Mouse (Mus musculus): ENCODE results near the gene Cnih3. TPM values are rescaled to one million over a fixed set of nuclear protein-coding genes. Genes with fewer than 3 reads are reported as not detected.

Cnih3 gene
- polyA plus RNA-seq, 1 experiment from 2014 or later = 0.18 TPM

- 54% methylated on average over 11 of the region's 11 CpGs for WGBS
- Histone ChIP-seq H3K27me3 (ENCODE audit: control insufficient read depth, insufficient read depth, low read length) (no peaks in the 10 kb centered on the region), H3K4me1 (ENCODE audit: control insufficient read depth in 2 of 2, insufficient read depth in 2 of 2, low read length in 2 of 2) (peaks cover 25 to 33% of the 10 kb centered on the region in 2 experiments), H3K9ac (ENCODE audit: low read length) (no peak overlapping the region), H3K27ac (replicated peaks in 1 of 2; ENCODE audit: control insufficient read depth in 1 of 2, insufficient read depth in 1 of 2, low read depth in 2 of 2, low read length in 2 of 2) (no peak overlapping the region), H3K36me3 (ENCODE audit: control insufficient read depth, insufficient read depth, low read length) (no peaks in the 10 kb centered on the region), H3K4me3 (ENCODE audit: control insufficient read depth in 1 of 2, insufficient read depth in 1 of 2, low read depth in 1 of 2, low read length in 2 of 2) (no peak overlapping the region), H3K9me3 (ENCODE audit: control insufficient read depth, low read length) (no peaks in the 10 kb centered on the region), H3K4me2 (ENCODE audit: low read length) (no peak overlapping the region)
- no peak for ATAC-seq (ENCODE audit: insufficient number of reproducible peaks, insufficient read depth, low FRiP score, low read depth)
These were observed 67.7 kb downstream of the Cnih3 start for GRCm38 (mm10) chr1:181420080-181420536.

- Histone ChIP-seq H3K4me2 (ENCODE audit: low read length) (no peak overlapping the region), H3K36me3 (ENCODE audit: control insufficient read depth, insufficient read depth, low read length) (no peaks in the 10 kb centered on the region), H3K4me3 (ENCODE audit: control insufficient read depth in 1 of 2, insufficient read depth in 1 of 2, low read depth in 1 of 2, low read length in 2 of 2) (no peak overlapping the region), H3K27ac (replicated peaks in 1 of 2; ENCODE audit: control insufficient read depth in 1 of 2, insufficient read depth in 1 of 2, low read depth in 2 of 2, low read length in 2 of 2) (no peak overlapping the region), H3K27me3 (ENCODE audit: control insufficient read depth, insufficient read depth, low read length) (no peaks in the 10 kb centered on the region), H3K4me1 (ENCODE audit: control insufficient read depth in 2 of 2, insufficient read depth in 2 of 2, low read length in 2 of 2) (peaks cover 16 to 17% of the 10 kb centered on the region in 2 experiments), H3K9me3 (ENCODE audit: control insufficient read depth, low read length) (no peaks in the 10 kb centered on the region), H3K9ac (ENCODE audit: low read length) (no peak overlapping the region)
- WGBS = 57% methylated on average over 6 of the region's 6 CpGs
- no peak for ATAC-seq (ENCODE audit: insufficient number of reproducible peaks, insufficient read depth, low FRiP score, low read depth)
These were observed 70.4 kb downstream of the Cnih3 start for GRCm38 (mm10) chr1:181422796-181423195.

GRCm38 (mm10) chr1:181424922-181425321 is 72.5 kb downstream of the Cnih3 start:
- H3K4me1 ChIP-seq (ENCODE audit: control insufficient read depth in 2 of 2, insufficient read depth in 2 of 2, low read length in 2 of 2) = peaks cover 12% of the 10 kb centered on the region in 2 experiments

DNA sequence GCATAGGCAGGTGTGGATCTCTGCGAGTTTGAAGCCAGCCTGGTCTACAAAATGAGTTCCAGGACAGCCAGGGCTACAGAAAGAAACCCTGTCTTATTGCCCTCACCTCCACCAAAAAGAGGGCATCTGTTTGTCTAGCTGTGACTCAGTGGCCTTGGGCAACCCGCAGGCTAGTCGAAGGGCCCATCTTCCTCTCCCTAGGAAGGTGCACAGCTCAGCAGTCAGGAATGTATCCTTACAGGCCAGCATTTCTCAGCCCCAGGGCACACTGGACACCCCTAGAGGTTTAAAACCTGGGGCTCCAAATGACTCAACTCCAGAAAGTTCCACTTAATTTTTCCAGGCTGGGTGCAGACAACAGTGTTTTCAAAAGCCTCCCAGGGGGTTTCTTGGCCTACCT is 73.0 kb downstream of the Cnih3 start:
- H3K9ac ChIP-seq (ENCODE audit: low read length) = no peak overlapping the region
- H3K4me2 ChIP-seq (ENCODE audit: low read length) = no peak overlapping the region
- WGBS = 67% methylated on average over 3 of the region's 3 CpGs
- H3K27me3 ChIP-seq (ENCODE audit: control insufficient read depth, insufficient read depth, low read length) = no peaks in the 10 kb centered on the region
- no peak overlapping the region for H3K4me3 ChIP-seq (ENCODE audit: control insufficient read depth in 1 of 2, insufficient read depth in 1 of 2, low read depth in 1 of 2, low read length in 2 of 2)
- no peak for ATAC-seq (ENCODE audit: insufficient number of reproducible peaks, insufficient read depth, low FRiP score, low read depth)
- no peaks in the 10 kb centered on the region for H3K36me3 ChIP-seq (ENCODE audit: control insufficient read depth, insufficient read depth, low read length)
- H3K9me3 ChIP-seq (ENCODE audit: control insufficient read depth, low read length) = no peaks in the 10 kb centered on the region
- H3K27ac ChIP-seq (replicated peaks in 1 of 2; ENCODE audit: control insufficient read depth in 1 of 2, insufficient read depth in 1 of 2, low read depth in 2 of 2, low read length in 2 of 2) = no peak overlapping the region
- H3K4me1 ChIP-seq (ENCODE audit: control insufficient read depth in 2 of 2, insufficient read depth in 2 of 2, low read length in 2 of 2) = peaks cover 9 to 12% of the 10 kb centered on the region in 2 experiments

More at GRCm38 (mm10) chr1:181424922-181425321, 72.5 kb downstream of the Cnih3 start:
- Histone ChIP-seq H3K9ac (ENCODE audit: low read length) (no peak overlapping the region), H3K9me3 (ENCODE audit: control insufficient read depth, low read length) (no peaks in the 10 kb centered on the region), H3K4me2 (ENCODE audit: low read length) (no peak overlapping the region), H3K27ac (replicated peaks in 1 of 2; ENCODE audit: control insufficient read depth in 1 of 2, insufficient read depth in 1 of 2, low read depth in 2 of 2, low read length in 2 of 2) (no peak overlapping the region), H3K27me3 (ENCODE audit: control insufficient read depth, insufficient read depth, low read length) (no peaks in the 10 kb centered on the region), H3K4me3 (ENCODE audit: control insufficient read depth in 1 of 2, insufficient read depth in 1 of 2, low read depth in 1 of 2, low read length in 2 of 2) (no peak overlapping the region), H3K36me3 (ENCODE audit: control insufficient read depth, insufficient read depth, low read length) (no peaks in the 10 kb centered on the region)
- 91% methylated on average over 3 of the region's 3 CpGs for WGBS
- ATAC-seq (ENCODE audit: insufficient number of reproducible peaks, insufficient read depth, low FRiP score, low read depth) = no peak

DNA sequence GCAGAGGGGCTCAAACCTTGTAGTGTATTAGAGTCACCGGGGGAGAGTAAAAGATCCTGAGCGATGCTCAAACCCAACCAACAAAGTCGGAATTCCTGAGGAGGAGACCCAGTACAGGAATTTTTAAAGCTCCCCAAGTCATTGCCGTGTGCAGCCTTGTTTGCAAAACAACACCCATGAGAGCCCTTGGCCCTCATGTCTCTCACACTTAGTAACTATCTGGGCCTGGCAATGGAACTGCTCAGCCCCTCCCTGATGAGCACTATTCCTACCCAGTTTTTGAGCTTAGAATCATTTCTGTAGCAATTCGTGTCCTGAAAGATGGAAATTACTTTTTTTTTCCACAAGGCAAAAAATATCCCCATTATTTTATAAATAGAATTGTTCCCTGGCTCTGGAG is 74.0 kb downstream of the Cnih3 start:
- Histone ChIP-seq H3K36me3 (ENCODE audit: control insufficient read depth, insufficient read depth, low read length) (no peaks in the 10 kb centered on the region), H3K4me2 (ENCODE audit: low read length) (no peak overlapping the region), H3K9ac (ENCODE audit: low read length) (no peak overlapping the region), H3K27me3 (ENCODE audit: control insufficient read depth, insufficient read depth, low read length) (no peaks in the 10 kb centered on the region), H3K9me3 (ENCODE audit: control insufficient read depth, low read length) (no peaks in the 10 kb centered on the region), H3K4me3 (ENCODE audit: control insufficient read depth in 1 of 2, insufficient read depth in 1 of 2, low read depth in 1 of 2, low read length in 2 of 2) (no peak overlapping the region), H3K4me1 (ENCODE audit: control insufficient read depth in 2 of 2, insufficient read depth in 2 of 2, low read length in 2 of 2) (peaks cover 7 to 9% of the 10 kb centered on the region in 2 experiments; a peak in 3 of 4 replicates), H3K27ac (replicated peaks in 1 of 2; ENCODE audit: control insufficient read depth in 1 of 2, insufficient read depth in 1 of 2, low read depth in 2 of 2, low read length in 2 of 2) (no peak overlapping the region)
- 80% methylated on average over 5 of the region's 5 CpGs for WGBS
- ATAC-seq (ENCODE audit: insufficient number of reproducible peaks, insufficient read depth, low FRiP score, low read depth) = no peak

DNA sequence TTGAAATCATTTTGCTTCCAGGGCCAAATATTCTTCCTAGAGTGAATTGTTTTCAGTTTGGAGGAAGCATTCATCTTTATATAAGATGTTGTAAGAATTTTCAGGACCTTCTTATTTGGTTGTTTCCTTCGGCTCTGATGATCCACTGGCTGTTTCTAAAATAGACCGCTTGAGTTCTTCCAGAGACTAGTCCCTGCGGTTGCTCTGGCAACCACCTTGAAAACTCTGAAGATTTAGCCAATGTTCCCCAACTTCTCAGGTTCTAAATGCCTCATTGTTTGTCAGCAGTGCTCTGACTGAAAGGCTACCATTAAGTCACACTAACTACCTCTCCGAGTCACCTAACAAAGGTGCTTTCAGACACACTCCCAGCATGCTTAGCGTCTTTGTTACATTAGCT is 80.8 kb downstream of the Cnih3 start:
- Histone ChIP-seq H3K9ac (ENCODE audit: low read length) (no peak overlapping the region), H3K9me3 (ENCODE audit: control insufficient read depth, low read length) (no peaks in the 10 kb centered on the region), H3K27me3 (ENCODE audit: control insufficient read depth, insufficient read depth, low read length) (no peaks in the 10 kb centered on the region), H3K4me1 (ENCODE audit: control insufficient read depth in 2 of 2, insufficient read depth in 2 of 2, low read length in 2 of 2) (peaks cover 0 to 3% of the 10 kb centered on the region in 2 experiments; a peak in 2 of 4 replicates), H3K27ac (replicated peaks in 1 of 2; ENCODE audit: control insufficient read depth in 1 of 2, insufficient read depth in 1 of 2, low read depth in 2 of 2, low read length in 2 of 2) (no peak overlapping the region), H3K4me2 (ENCODE audit: low read length) (no peak overlapping the region), H3K36me3 (ENCODE audit: control insufficient read depth, insufficient read depth, low read length) (no peaks in the 10 kb centered on the region), H3K4me3 (ENCODE audit: control insufficient read depth in 1 of 2, insufficient read depth in 1 of 2, low read depth in 1 of 2, low read length in 2 of 2) (no peak overlapping the region)
- ATAC-seq (ENCODE audit: insufficient number of reproducible peaks, insufficient read depth, low FRiP score, low read depth) = no peak
- 84% methylated on average over 5 of the region's 5 CpGs for WGBS

GRCm38 (mm10) chr1:181435414-181435813 is 83.0 kb downstream of the Cnih3 start:
- Histone ChIP-seq H3K27me3 (ENCODE audit: control insufficient read depth, insufficient read depth, low read length) (no peaks in the 10 kb centered on the region), H3K9ac (ENCODE audit: low read length) (no peak overlapping the region), H3K9me3 (ENCODE audit: control insufficient read depth, low read length) (no peaks in the 10 kb centered on the region), H3K4me1 (ENCODE audit: control insufficient read depth in 2 of 2, insufficient read depth in 2 of 2, low read length in 2 of 2) (peaks cover 1 to 3% of the 10 kb centered on the region in 2 experiments; a peak in 2 of 4 replicates), H3K4me3 (ENCODE audit: control insufficient read depth in 1 of 2, insufficient read depth in 1 of 2, low read depth in 1 of 2, low read length in 2 of 2) (no peak overlapping the region), H3K27ac (replicated peaks in 1 of 2; ENCODE audit: control insufficient read depth in 1 of 2, insufficient read depth in 1 of 2, low read depth in 2 of 2, low read length in 2 of 2) (no peak overlapping the region), H3K4me2 (ENCODE audit: low read length) (no peak overlapping the region), H3K36me3 (ENCODE audit: control insufficient read depth, insufficient read depth, low read length) (no peaks in the 10 kb centered on the region)
- ATAC-seq (ENCODE audit: insufficient number of reproducible peaks, insufficient read depth, low FRiP score, low read depth) = no peak
- 57% methylated on average over 5 of the region's 5 CpGs for WGBS

- Histone ChIP-seq H3K36me3 (ENCODE audit: control insufficient read depth, insufficient read depth, low read length) (no peaks in the 10 kb centered on the region), H3K9me3 (ENCODE audit: control insufficient read depth, low read length) (no peaks in the 10 kb centered on the region), H3K4me3 (ENCODE audit: control insufficient read depth in 1 of 2, insufficient read depth in 1 of 2, low read depth in 1 of 2, low read length in 2 of 2) (no peak overlapping the region), H3K27ac (replicated peaks in 1 of 2; ENCODE audit: control insufficient read depth in 1 of 2, insufficient read depth in 1 of 2, low read depth in 2 of 2, low read length in 2 of 2) (peak overlapping the region; percentile 18 to 58; a peak in 3 of 4 replicates), H3K4me1 (ENCODE audit: control insufficient read depth in 2 of 2, insufficient read depth in 2 of 2, low read length in 2 of 2) (peaks cover 14 to 32% of the 10 kb centered on the region in 2 experiments), H3K9ac (ENCODE audit: low read length) (no peak overlapping the region), H3K4me2 (ENCODE audit: low read length) (no peak overlapping the region), H3K27me3 (ENCODE audit: control insufficient read depth, insufficient read depth, low read length) (no peaks in the 10 kb centered on the region)
- 72% methylated on average over 8 of the region's 8 CpGs for WGBS
- no peak for ATAC-seq (ENCODE audit: insufficient number of reproducible peaks, insufficient read depth, low FRiP score, low read depth)
These were observed 88.7 kb downstream of the Cnih3 start for GRCm38 (mm10) chr1:181440982-181441603.
